Mouse (Mus musculus) spleen, adult 2 months (tissue): ENCODE results near the gene Plvap. TPM values are rescaled to one million over a fixed set of nuclear protein-coding genes. Genes with fewer than 3 reads are reported as not detected.

Source experiments
- DNase-seq, 2 experiments: peaks; one replicate each; pipeline versions ENCODE4 v3.0.0 to v3.0.0-alpha.2; 2012 to 2021; ENCODE audit warnings: low spot score in 2 of 2, low read depth in 1 of 2
- H3K27ac ChIP-seq: fragments of 200-500 bp; 2 replicates; pipeline ENCODE4 v1.5.1; 2012; ENCODE audit warnings: low read length, inconsistent platforms; ENCODE audit not compliant: insufficient read depth
- H3K27me3 ChIP-seq: fragments of 200-500 bp; 2 replicates; pipeline ENCODE4 v1.6.1; 2012; ENCODE audit warnings: mild to moderate bottlenecking, moderate library complexity, low read length, inconsistent platforms; ENCODE audit not compliant: control insufficient read depth, insufficient read depth
- H3K36me3 ChIP-seq: fragments of 200-500 bp; 2 replicates; pipeline ENCODE4 v1.6.1; 2012; ENCODE audit warnings: mild to moderate bottlenecking, low read length, inconsistent platforms; ENCODE audit not compliant: control insufficient read depth, insufficient read depth
- H3K4me1 ChIP-seq: fragments of 200-500 bp; 2 replicates; pipeline ENCODE4 v1.6.1; 2011; ENCODE audit warnings: inconsistent platforms; ENCODE audit not compliant: control insufficient read depth, insufficient read depth, insufficient read length
- H3K4me3 ChIP-seq: fragments of 200-500 bp; 2 replicates; pipeline ENCODE4 v1.5.1; 2011; ENCODE audit warnings: mild to moderate bottlenecking, inconsistent platforms; ENCODE audit not compliant: insufficient read depth, insufficient read length; ENCODE audit errors: extremely low read depth
- CTCF ChIP-seq: fragments of 200-500 bp; IDR thresholded peaks from 2 replicates; pipeline ENCODE4 v1.5.1; 2011; ENCODE audit warnings: mild to moderate bottlenecking, inconsistent platforms; ENCODE audit not compliant: insufficient read depth, insufficient read length, insufficient replicate concordance; ENCODE audit errors: extremely low read depth
- POLR2A ChIP-seq: fragments of 200-500 bp; IDR thresholded peaks from 2 replicates; pipeline ENCODE4 v1.6.1; 2011; ENCODE audit warnings: low read depth, low read length, inconsistent platforms
- WGBS: fragments of 180-500 bp; shearing (Covaris S2); methylation state at CpG from one replicate; pipeline ENCODE4 v1.1.7; 2018; 5-methylcytosine and 5-hydroxymethylcytosine counted together
- polyA plus RNA-seq: library from polyadenylated mRNA; depleted of rRNA; stranded (reverse); fragments of >200 nt; gene quantifications from 2 replicates; pipeline ENCODE4 v1.2.3, GENCODE M21; 2012

Plvap gene
- polyA plus RNA-seq, 1 experiment: 383 TPM

- Histone ChIP-seq H3K27ac (peak overlapping the region; percentile 29), H3K36me3 (no peaks in the 10 kb centered on the region; the same call in 1 of the 2 replicates), H3K4me3 (no peak overlapping the region), H3K27me3 (no peaks in the 10 kb centered on the region), H3K4me1 (no peaks in the 10 kb centered on the region)
- TF ChIP-seq CTCF (no peak), POLR2A (no peak)
- no peak for DNase-seq
- WGBS: 64% methylated on average over 15 of the region's 15 CpGs
These were observed 13.6 kb downstream of the Plvap start for GRCm38 (mm10) chr8:71497881-71498501.

GRCm38 (mm10) chr8:71497077-71497645, 14.4 kb downstream of the Plvap start:
- Histone ChIP-seq H3K4me3 (no peak overlapping the region), H3K27me3 (no peaks in the 10 kb centered on the region), H3K4me1 (no peaks in the 10 kb centered on the region), H3K27ac (no peak overlapping the region), H3K36me3 (peaks cover 6% of the 10 kb centered on the region)
- TF ChIP-seq CTCF (no peak), POLR2A (no peak)
- no peak for DNase-seq
- 96% methylated on average over 1 of the region's 1 CpGs for WGBS

- Histone ChIP-seq H3K27ac (peak overlapping the region; percentile 44; the same call in 1 of the 2 replicates), H3K27me3 (no peaks in the 10 kb centered on the region), H3K4me3 (no peak overlapping the region), H3K36me3 (peaks cover 12% of the 10 kb centered on the region), H3K4me1 (no peaks in the 10 kb centered on the region)
- TF ChIP-seq POLR2A (no peak), CTCF (no peak)
- DNase-seq: peak in 1 of 2 experiments; percentile 31
- WGBS: 84% methylated on average over 11 of the region's 11 CpGs
These were observed 15.1 kb downstream of the Plvap start for GRCm38 (mm10) chr8:71496481-71496880.

GRCm38 (mm10) chr8:71495811-71496210, 15.7 kb downstream of the Plvap start:
- TF ChIP-seq POLR2A (no peak), CTCF (no peak)
- WGBS: 85% methylated on average over 5 of the region's 5 CpGs
- H3K4me1 ChIP-seq: no peaks in the 10 kb centered on the region
- DNase-seq: no peak
- peaks cover 13% of the 10 kb centered on the region for H3K36me3 ChIP-seq
- H3K4me3 ChIP-seq: no peak overlapping the region
- H3K27ac ChIP-seq: 0 out of 2 replicates have a peak overlapping the region, but pooled peaks have one; percentile 30
- no peaks in the 10 kb centered on the region for H3K27me3 ChIP-seq

GRCm38 (mm10) chr8:71495039-71495438, 16.5 kb downstream of the Plvap start:
- WGBS: 32% methylated on average over 16 of the region's 16 CpGs
- Histone ChIP-seq H3K4me3 (no peak overlapping the region), H3K36me3 (peaks cover 14% of the 10 kb centered on the region), H3K27ac (no peak overlapping the region), H3K4me1 (no peaks in the 10 kb centered on the region), H3K27me3 (no peaks in the 10 kb centered on the region)
- TF ChIP-seq CTCF (peak; percentile 91), POLR2A (no peak)
- DNase-seq: peak; percentile 56 to 73

- peak overlapping the region; percentile 90 for H3K27ac ChIP-seq
- H3K4me1 ChIP-seq: peaks cover 20% of the 10 kb centered on the region
- WGBS: under 1% methylated on average over 22 of the region's 22 CpGs
- H3K36me3 ChIP-seq: peaks cover 14% of the 10 kb centered on the region
- H3K4me3 ChIP-seq: peak overlapping the region; percentile 94
- H3K27me3 ChIP-seq: no peaks in the 10 kb centered on the region
- peak; percentile 82 to 93 for DNase-seq
- no peak; the same call in 1 of the 2 replicates for TF ChIP-seq POLR2A
These were observed 23.1 kb downstream of the Plvap start for GRCm38 (mm10) chr8:71488454-71488853.

- DNase-seq: peak; percentile 56 to 78
- no peak for TF ChIP-seq CTCF
- TF ChIP-seq POLR2A: peak; percentile 29
- 1% methylated on average over 33 of the region's 33 CpGs for WGBS
- Histone ChIP-seq H3K27ac (peak within 1 kb of the TSS; percentile 90), H3K4me1 (peaks cover 20% of the 10 kb centered on the region), H3K27me3 (no peaks in the 10 kb centered on the region), H3K4me3 (peak within 1 kb of the TSS; percentile 94), H3K36me3 (peaks cover 14% of the 10 kb centered on the region)
These were observed 23.7 kb downstream of the Plvap start, which contains the start of gene Gtpbp3 for GRCm38 (mm10) chr8:71487691-71488445. Gene Gtpbp3 (plus strand): TSS chr8:71488103.
